Mouse (Mus musculus) megakaryocyte progenitor cell, adult 5-6 weeks (primary cell): ENCODE measurements around the gene Tmem223. TPM values are rescaled to one million over a fixed set of nuclear protein-coding genes. Genes with fewer than 3 reads are reported as not detected.
A peak's percentile ranks its signal among the peaks of the same experiment; 100 is the strongest.

ENCODE experiments used
- ATAC-seq: replicated peaks from 2 replicates; pipeline ENCODE4 v1.8.0; 2016; ENCODE audit warnings: mild to moderate bottlenecking, moderate TSS enrichment, inconsistent platforms; ENCODE audit not compliant: poor library complexity
- total RNA-seq, 2 experiments: library from RNA; stranded (forward) in 1 of 2; stranded (reverse) in 1 of 2; fragments of 157-497, 149-512 nt in 1 of 2; fragments of 200-1000 nt in 1 of 2; gene quantifications; 2 replicates each; pipeline versions ENCODE4 v1.2.3 to v1.2.4; 2015 to 2017

Gene Tmem223
- total RNA-seq, 2 experiments from 2014 or later: 36.2 to 69.2 TPM

DNA sequence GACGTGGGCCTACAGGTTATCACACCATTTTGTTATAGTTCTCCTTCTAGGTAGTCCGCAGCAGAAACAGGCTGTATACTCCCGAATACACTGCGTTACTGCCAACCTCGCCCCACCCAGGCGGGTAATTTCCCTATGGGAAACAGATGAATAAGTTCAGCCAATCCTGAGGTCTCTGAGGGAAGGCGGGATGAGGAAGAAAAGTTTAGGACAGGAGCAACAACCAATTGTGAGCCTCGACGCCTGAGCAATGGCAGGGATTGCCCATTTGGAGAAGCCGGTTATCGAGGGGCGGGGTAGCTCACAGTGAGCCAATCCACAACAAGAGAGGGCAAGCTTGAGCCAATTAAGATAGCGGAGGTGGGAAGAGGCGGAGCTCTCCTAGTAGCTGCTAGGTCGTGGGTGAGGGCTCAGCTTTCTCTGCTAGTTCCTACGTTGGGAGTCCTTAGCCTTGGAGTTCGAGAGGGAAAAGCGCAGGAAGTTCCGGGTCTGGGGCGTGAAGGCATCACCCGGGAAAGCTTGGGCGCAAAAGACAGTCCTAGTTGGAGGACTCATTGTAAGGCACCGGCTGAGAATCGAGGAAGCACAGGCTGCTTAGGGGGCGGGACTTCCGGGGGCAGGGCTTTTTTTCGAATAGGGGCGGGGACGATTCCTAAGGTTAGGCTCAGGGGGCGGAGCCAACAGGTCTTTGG is 31.5 kb downstream of the Tmem223 start, which contains the start of gene Zbtb3:
Zbtb3 (plus strand) TSS at position 426 of the 692 bp plus-strand sequence.
- ATAC-seq: peak; percentile 87

DNA sequence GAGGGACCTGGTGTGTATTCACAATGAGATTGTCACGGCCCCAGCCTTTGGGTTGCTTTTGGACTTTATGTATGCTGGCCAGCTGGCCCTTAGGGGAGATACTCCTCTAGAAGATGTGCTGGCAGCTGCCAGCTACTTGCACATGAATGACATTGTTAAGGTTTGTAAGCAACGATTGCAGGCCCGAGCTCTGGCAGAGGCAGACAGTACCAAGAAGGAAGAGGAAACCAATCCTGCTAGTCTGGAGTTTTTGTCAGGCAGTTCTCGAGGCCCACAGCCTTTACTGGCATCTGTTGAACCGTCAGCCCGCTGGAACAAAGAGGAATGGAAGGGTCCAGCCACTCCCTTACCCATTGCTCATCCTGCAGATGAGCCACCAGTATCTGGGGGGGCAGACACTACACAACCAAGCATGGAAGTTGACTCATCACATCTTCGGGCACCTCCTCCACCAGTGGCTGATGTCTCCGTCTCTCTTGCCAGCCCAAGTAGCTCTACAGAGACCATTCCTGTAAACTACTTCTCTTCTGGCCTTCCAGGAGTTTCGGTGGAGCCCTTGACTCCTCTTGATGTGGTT is 32.5 kb downstream of the Tmem223 start:
- ATAC-seq: no peak

DNA sequence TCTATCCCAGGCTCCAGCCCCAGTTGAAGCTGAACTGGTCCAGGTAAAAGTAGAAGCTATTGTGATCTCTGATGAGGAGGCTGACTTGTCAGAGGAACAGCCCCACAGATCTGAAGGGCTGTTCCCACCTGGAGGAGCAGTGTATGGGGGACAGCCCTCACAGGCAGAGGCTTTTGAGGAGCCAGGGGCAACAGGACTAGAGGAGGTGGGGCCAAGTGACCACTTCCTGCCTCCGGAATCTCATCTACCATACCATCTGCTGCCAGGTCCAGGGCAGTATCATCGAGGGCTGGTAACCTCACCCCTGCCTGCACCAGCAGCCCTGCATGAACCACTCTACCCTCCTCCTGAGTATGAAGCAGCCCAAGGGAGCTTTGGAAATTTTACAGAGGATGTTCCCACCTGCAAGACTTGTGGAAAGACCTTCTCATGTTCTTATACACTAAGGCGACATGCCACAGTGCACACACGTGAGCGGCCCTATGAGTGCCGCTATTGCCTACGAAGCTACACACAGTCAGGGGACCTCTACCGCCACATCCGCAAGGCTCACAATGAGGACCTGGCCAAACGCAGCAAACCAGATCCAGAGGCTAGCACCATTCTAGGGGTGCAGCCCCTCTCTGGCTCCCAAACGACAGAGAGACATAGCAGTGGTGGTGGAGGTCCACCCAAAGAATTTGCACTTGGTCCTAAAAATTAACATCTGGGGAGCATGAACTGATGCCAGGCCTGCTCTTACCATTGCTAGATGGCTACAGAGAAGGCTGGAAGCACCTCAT is 33.3 kb downstream of the Tmem223 start:
- 0 out of 2 replicates have a peak, but pooled peaks have one; percentile 20 for ATAC-seq

DNA sequence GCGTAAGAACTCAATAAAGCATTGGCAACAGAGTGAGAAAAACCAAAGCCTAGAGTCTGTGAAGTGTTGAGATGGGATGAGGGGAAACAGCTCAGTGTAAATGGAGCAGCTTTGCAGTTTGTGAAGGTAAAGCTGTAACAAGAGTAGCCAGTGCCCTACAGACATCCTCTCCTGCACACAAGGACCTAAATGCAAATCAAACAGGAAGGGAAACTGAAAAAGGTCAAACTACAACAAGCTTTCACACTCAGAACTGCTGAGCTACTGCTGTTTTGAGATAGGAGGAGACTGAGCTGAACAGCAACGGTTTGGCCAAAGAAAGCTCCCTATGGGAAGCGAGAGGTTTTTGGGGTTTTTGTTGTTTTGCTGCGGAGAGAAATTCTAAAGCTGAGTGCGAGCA is 36.0 kb downstream of the Tmem223 start:
- ATAC-seq: no peak

DNA sequence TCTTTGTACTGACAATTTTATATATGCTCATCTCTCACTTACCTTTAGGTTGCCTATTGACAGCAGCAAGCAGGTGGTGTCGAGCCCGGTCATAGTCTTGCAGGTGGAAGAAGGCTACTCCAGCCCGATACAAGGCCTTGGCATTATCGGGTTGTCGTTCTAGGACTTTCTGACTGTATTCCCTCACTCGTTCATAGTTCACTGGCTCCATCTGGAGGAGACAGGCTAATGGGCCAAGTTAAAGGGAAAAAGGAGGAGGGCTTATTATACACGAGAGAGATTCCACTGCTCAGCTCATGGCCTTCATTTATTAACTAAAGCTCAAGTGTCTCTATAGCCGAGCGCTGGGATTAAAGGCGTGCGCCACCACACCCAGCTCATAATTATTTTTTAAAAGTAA is 45.0 kb downstream of the Tmem223 start:
- no peak for ATAC-seq

DNA sequence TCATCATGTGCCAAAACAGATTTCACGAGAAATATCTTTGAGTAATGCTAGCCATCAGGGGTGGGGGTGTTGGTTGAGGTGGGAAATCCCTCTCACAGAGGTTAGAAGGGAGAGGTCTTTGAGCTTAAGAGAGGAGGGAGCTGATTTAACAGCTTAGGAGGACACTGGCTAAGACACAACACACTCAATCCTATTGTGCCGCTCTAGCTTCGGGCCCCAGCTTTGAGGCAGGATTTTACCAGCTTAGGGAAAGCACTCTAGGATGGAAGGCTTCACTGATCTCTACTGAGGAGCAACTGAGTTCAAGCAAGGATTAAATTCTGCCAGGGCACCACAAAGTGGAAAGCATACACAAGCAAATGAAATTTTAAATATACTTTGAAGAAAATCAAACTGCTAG is 46.2 kb downstream of the Tmem223 start:
- no peak for ATAC-seq

DNA sequence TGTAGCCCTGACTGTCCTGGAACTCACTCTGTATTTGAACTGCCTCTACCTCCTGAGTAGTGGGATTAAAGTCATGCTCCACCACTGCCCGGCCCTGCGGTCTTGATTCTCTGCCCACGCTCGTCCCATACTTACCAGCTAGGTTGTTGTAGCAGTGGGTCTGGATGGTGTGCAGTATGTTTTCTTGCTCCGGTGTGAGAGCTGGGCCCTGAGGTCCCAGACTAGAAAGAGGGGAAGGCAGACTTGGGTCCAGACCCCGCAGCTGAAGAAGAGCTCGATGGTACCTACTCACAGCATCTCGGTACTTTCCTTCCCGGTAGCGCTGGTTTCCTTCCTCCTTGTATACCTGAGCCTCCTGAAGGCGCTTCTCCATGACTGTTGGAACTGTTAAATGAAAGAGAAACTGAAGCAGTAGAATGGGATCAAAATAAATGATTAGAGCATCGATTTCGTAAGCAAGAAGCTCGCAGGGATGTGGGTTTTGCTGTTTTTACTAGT is 47.6 kb downstream of the Tmem223 start:
- ATAC-seq: no peak

DNA sequence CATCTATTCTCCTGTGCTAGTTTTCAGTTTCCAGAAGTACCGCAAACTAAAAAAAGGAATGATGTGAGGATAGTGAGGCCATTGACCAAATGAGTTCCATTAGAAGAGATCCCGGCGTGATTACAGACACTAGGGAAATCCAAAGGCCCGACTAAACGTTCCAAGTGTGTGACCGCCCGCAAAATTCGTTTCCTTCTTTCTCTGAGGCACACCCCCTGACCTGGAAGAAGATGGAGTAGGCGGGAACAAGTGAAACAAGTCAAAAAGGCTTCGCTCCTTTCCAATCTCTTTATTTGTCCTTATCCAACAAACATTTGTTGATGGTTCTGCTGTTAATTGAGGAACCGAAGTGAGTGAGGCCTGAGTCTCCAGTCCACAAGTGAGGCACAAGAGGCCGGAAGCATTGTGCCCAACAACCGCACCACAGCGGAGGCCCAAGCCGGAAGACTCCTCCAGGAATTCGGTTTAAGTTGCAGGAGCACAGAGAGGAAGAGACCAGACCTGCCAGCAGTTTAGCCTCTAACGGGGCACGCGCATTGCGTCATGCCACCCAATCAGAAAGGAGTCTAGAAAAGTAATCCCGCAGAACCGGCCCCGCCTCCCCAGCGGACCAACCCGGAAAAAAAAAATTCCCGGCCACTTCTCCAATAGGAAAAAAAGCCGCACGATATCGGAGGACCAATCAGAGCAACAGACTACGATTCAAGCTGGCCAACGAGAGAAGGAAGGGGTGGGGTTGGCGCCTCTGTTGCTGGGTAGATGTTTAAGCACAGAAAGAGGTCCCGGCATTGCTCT is 48.2 kb downstream of the Tmem223 start, which contains the start of gene Ttc9c:
Ttc9c (minus strand) TSS at position 533 of the 795 bp plus-strand sequence.
- peak; percentile 75 for ATAC-seq

DNA sequence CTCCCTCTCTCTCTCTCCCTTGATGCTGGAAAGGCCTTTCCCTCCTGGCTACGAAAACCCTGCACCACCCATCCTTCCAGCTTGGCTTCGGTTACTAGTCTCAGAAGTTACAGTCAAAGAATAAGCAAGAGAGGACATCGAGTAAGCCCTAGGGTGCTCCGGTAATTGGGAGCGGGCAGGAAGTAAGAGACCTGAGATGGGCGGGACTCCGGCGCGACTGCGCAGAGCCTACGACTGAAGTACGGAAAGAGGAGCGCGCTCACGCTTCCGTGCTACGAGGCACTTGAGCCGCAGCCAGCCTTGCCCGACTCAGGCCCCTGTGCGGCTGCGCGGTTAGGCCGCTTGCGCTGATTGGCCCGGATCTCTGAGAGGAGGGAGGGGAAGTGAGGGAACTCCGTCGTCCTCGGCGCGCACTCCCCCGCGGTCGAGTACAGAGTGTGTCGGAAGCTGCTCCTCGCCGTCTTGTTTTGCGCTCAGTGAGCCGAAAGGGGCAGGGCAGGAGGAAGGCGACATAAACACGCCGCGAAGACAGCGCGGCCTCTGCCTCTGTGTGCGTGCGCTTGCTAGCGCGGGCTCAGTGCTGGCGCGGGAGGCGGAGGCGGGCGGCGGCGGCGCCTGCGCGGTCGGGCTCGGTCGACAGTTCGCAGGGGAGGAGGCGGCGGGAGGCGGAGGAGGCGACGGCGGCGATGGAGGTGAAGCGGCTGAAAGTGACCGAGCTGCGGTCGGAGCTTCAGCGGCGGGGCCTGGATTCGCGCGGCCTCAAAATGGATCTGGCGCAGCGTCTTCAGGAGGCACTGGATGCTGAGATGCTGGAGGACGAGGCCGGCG is 49.0 kb downstream of the Tmem223 start, which contains the start of gene Hnrnpul2:
Hnrnpul2 (plus strand) TSS at position 415 of the 828 bp plus-strand sequence.
- ATAC-seq: peak; percentile 81

DNA sequence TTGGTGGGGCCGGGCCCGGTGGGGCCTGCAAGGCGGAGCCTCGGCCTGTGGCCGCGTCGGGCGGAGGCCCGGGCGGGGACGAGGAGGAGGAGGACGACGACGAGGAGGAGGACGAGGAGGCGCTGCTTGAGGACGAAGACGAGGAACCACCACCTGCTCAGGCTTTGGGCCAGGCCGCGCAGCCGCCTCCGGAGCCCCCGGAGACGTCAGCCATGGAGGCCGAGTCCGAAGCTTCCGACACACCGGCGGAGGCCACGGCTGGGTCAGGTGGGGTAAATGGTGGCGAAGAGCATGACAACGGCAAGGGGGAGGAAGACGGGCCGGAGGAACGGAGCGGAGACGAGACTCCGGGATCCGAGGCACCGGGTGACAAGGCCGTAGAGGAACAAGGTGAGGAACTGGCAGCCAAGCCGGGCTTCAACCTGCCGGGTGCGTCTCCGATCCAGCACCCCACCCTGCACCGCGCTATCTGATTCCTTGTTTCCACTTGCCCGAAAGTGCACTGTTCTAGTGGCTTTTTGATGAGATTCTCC is 49.7 kb downstream of the Tmem223 start:
- no peak for ATAC-seq

DNA sequence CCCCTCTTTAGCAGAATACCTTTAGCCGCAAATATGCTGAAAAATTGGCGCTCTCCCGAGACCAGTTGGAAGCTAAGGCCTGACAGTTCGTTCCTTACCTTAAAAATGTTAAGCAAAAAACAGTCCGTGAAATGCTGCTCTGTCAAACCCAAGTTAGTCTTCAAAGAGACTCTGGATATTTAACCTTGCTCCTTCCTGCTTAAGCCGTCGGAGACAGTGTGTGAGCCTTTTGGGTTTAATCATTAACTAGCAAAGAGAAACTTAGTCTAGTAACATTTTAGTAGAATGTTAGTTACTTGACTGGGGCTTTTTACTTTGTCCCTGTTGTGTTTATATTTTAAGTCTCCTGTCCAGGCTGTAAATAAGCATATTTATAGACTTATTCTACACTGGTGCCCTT is 50.4 kb downstream of the Tmem223 start:
- ATAC-seq: no peak

Other genes with a start within 250 kb of the Tmem223 start
Only the 30 nearest of the 33 such genes appear.
- gene Slc22a8, start 179.7 kb upstream of the Tmem223 start, total RNA-seq (2015): not detected in 2 replicates
- not detected in 2 replicates for gene Slc22a8, start 179.7 kb upstream of the Tmem223 start, total RNA-seq (2017)
- gene Slc22a6, start 153.0 kb upstream of the Tmem223 start, total RNA-seq (2015): not detected in 2 replicates
- gene Slc22a6, start 153.0 kb upstream of the Tmem223 start, total RNA-seq (2017): not detected in 2 replicates
- 0.02 TPM in 1 of 2 replicates, not detected in the other for gene Chrm1, start 107.2 kb upstream of the Tmem223 start, total RNA-seq (2015)
- not detected in 2 replicates for gene Chrm1, start 107.2 kb upstream of the Tmem223 start, total RNA-seq (2017)
- gene Slc3a2, start 47.6 kb upstream of the Tmem223 start, total RNA-seq (2015): 69.3 and 73.0 TPM in 2 replicates
- 84.0 and 87.7 TPM in 2 replicates for gene Slc3a2, start 47.6 kb upstream of the Tmem223 start, total RNA-seq (2017)
- 111 and 112 TPM in 2 replicates for gene Wdr74, start 35.2 kb upstream of the Tmem223 start, total RNA-seq (2015)
- gene Wdr74, start 35.2 kb upstream of the Tmem223 start, total RNA-seq (2017): 102 TPM in 2 replicates
- gene 1700092M07Rik, start 30.3 kb upstream of the Tmem223 start, total RNA-seq (2015): 1.2 and 4.4 TPM in 2 replicates
- gene 1700092M07Rik, start 30.3 kb upstream of the Tmem223 start, total RNA-seq (2017): not detected in 2 replicates
- gene Stx5a, start 29.6 kb upstream of the Tmem223 start, total RNA-seq (2015): 32.5 and 45.3 TPM in 2 replicates
- gene Stx5a, start 29.6 kb upstream of the Tmem223 start, total RNA-seq (2017): 54.1 and 54.8 TPM in 2 replicates
- 339 and 367 TPM in 2 replicates for gene Nxf1, start 13.9 kb upstream of the Tmem223 start, total RNA-seq (2015)
- 76.5 and 91.9 TPM in 2 replicates for gene Nxf1, start 13.9 kb upstream of the Tmem223 start, total RNA-seq (2017)
- 109 and 124 TPM in 2 replicates for gene Tmem179b, start 3.5 kb downstream of the Tmem223 start, total RNA-seq (2015)
- gene Tmem179b, start 3.5 kb downstream of the Tmem223 start, total RNA-seq (2017): 73.9 and 87.1 TPM in 2 replicates
- 5.8 and 6.4 TPM in 2 replicates for gene Taf6l, start 15.4 kb downstream of the Tmem223 start, total RNA-seq (2015)
- 9.7 and 12.8 TPM in 2 replicates for gene Taf6l, start 15.4 kb downstream of the Tmem223 start, total RNA-seq (2017)
- gene Polr2g, start 27.6 kb downstream of the Tmem223 start, total RNA-seq (2015): 142 and 164 TPM in 2 replicates
- gene Polr2g, start 27.6 kb downstream of the Tmem223 start, total RNA-seq (2017): 68.1 and 83.9 TPM in 2 replicates
- gene Zbtb3, start 31.6 kb downstream of the Tmem223 start, total RNA-seq (2015): 1.8 and 2.8 TPM in 2 replicates
- gene Zbtb3, start 31.6 kb downstream of the Tmem223 start, total RNA-seq (2017): 2.1 and 2.4 TPM in 2 replicates
- gene Ttc9c, start 48.3 kb downstream of the Tmem223 start, total RNA-seq (2015): 29.0 and 31.0 TPM in 2 replicates
- gene Ttc9c, start 48.3 kb downstream of the Tmem223 start, total RNA-seq (2017): 65.6 and 73.3 TPM in 2 replicates
- 56.7 and 59.5 TPM in 2 replicates for gene Hnrnpul2, start 49.0 kb downstream of the Tmem223 start, total RNA-seq (2015)
- 64.7 and 77.8 TPM in 2 replicates for gene Hnrnpul2, start 49.0 kb downstream of the Tmem223 start, total RNA-seq (2017)
- gene AC129217.1, start 58.8 kb downstream of the Tmem223 start, total RNA-seq (2015): 0.76 TPM in 1 of 2 replicates, not detected in the other
- gene AC129217.1, start 58.8 kb downstream of the Tmem223 start, total RNA-seq (2017): not detected in 2 replicates
- gene Bscl2, start 66.5 kb downstream of the Tmem223 start, total RNA-seq (2015): 58.3 and 63.4 TPM in 2 replicates
- 28.8 and 31.6 TPM in 2 replicates for gene Bscl2, start 66.5 kb downstream of the Tmem223 start, total RNA-seq (2017)
- 0.07 and 0.22 TPM in 2 replicates for gene Gng3, start 68.2 kb downstream of the Tmem223 start, total RNA-seq (2015)
- not detected in 2 replicates for gene Gng3, start 68.2 kb downstream of the Tmem223 start, total RNA-seq (2017)
- not detected in 2 replicates for gene Lrrn4cl, start 79.8 kb downstream of the Tmem223 start, total RNA-seq (2015)
- gene Lrrn4cl, start 79.8 kb downstream of the Tmem223 start, total RNA-seq (2017): 0.88 TPM in 1 of 2 replicates, not detected in the other
- gene Ubxn1, start 100.5 kb downstream of the Tmem223 start, total RNA-seq (2015): 60.6 and 77.0 TPM in 2 replicates
- 159 and 168 TPM in 2 replicates for gene Ubxn1, start 100.5 kb downstream of the Tmem223 start, total RNA-seq (2017)
- gene Uqcc3, start 109.9 kb downstream of the Tmem223 start, total RNA-seq (2015): 44.4 and 46.0 TPM in 2 replicates
- 93.0 and 118 TPM in 2 replicates for gene Uqcc3, start 109.9 kb downstream of the Tmem223 start, total RNA-seq (2017)
- 53.0 and 75.7 TPM in 2 replicates for gene Lbhd1, start 112.7 kb downstream of the Tmem223 start, total RNA-seq (2015)
- gene Lbhd1, start 112.7 kb downstream of the Tmem223 start, total RNA-seq (2017): 7.5 and 14.3 TPM in 2 replicates
- gene Gm49403, start 112.9 kb downstream of the Tmem223 start, total RNA-seq (2015): not detected in 2 replicates
- not detected in 2 replicates for gene Gm49403, start 112.9 kb downstream of the Tmem223 start, total RNA-seq (2017)
- 51.4 and 70.0 TPM in 2 replicates for gene 1810009A15Rik, start 117.9 kb downstream of the Tmem223 start, total RNA-seq (2015)
- 74.3 and 91.0 TPM in 2 replicates for gene 1810009A15Rik, start 117.9 kb downstream of the Tmem223 start, total RNA-seq (2017)
- gene Gm49416, start 117.9 kb downstream of the Tmem223 start, total RNA-seq (2015): 1.5 and 2.5 TPM in 2 replicates
- not detected in 2 replicates for gene Gm49416, start 117.9 kb downstream of the Tmem223 start, total RNA-seq (2017)
- gene Ints5, start 122.0 kb downstream of the Tmem223 start, total RNA-seq (2015): 12.9 and 16.8 TPM in 2 replicates
- 14.1 and 17.7 TPM in 2 replicates for gene Ints5, start 122.0 kb downstream of the Tmem223 start, total RNA-seq (2017)
- gene Ganab, start 127.1 kb downstream of the Tmem223 start, total RNA-seq (2015): 112 and 118 TPM in 2 replicates
- gene Ganab, start 127.1 kb downstream of the Tmem223 start, total RNA-seq (2017): 82.3 and 86.0 TPM in 2 replicates
- 12.7 and 17.2 TPM in 2 replicates for gene B3gat3, start 149.4 kb downstream of the Tmem223 start, total RNA-seq (2015)
- 20.5 and 21.6 TPM in 2 replicates for gene B3gat3, start 149.4 kb downstream of the Tmem223 start, total RNA-seq (2017)
- 0.59 and 1.5 TPM in 2 replicates for gene Rom1, start 158.4 kb downstream of the Tmem223 start, total RNA-seq (2015)
- 0.54 and 0.88 TPM in 2 replicates for gene Rom1, start 158.4 kb downstream of the Tmem223 start, total RNA-seq (2017)
- 12.0 and 14.9 TPM in 2 replicates for gene Eml3, start 158.6 kb downstream of the Tmem223 start, total RNA-seq (2015)
- gene Eml3, start 158.6 kb downstream of the Tmem223 start, total RNA-seq (2017): 20.1 and 36.0 TPM in 2 replicates
- gene Mta2, start 170.9 kb downstream of the Tmem223 start, total RNA-seq (2015): 57.9 and 63.7 TPM in 2 replicates
- 124 and 138 TPM in 2 replicates for gene Mta2, start 170.9 kb downstream of the Tmem223 start, total RNA-seq (2017)